Mouse (Mus musculus) neural tube, embryonic 13.5 days (tissue): ENCODE measurements around the gene Dtl. TPM values are rescaled to one million over a fixed set of nuclear protein-coding genes. Genes with fewer than 3 reads are reported as not detected.

Source experiments
- ATAC-seq: fragments of 200-750 bp; cut with Nextera tagmentation; 2 replicates; pipeline ENCODE4 v1.8.0; 2017; ENCODE audit warnings: low read depth, mild to moderate bottlenecking, moderate TSS enrichment, moderate library complexity
- H3K27ac ChIP-seq: fragments of 300-500 bp; sonication (generic); replicated peaks from 2 replicates; pipeline ENCODE4 v1.5.1; 2015; ENCODE audit warnings: moderate library complexity, mild to moderate bottlenecking, inconsistent platforms
- H3K27me3 ChIP-seq: fragments of 300-500 bp; sonication (generic); 2 replicates; pipeline ENCODE4 v1.6.1; 2015; ENCODE audit warnings: mild to moderate bottlenecking, inconsistent platforms
- H3K36me3 ChIP-seq: fragments of 300-500 bp; sonication (generic); 2 replicates; pipeline ENCODE4 v1.6.1; 2015; ENCODE audit warnings: mild to moderate bottlenecking, inconsistent platforms
- H3K4me1 ChIP-seq: fragments of 300-500 bp; sonication (generic); replicated peaks from 2 replicates; pipeline ENCODE4 v1.6.1; 2015; ENCODE audit warnings: inconsistent platforms
- H3K4me2 ChIP-seq: fragments of 300-500 bp; sonication (generic); 2 replicates; pipeline ENCODE4 v1.6.1; 2015; ENCODE audit warnings: inconsistent platforms, mild to moderate bottlenecking, moderate library complexity
- H3K4me3 ChIP-seq: fragments of 300-500 bp; sonication (generic); 2 replicates; pipeline ENCODE4 v1.5.1; 2015; ENCODE audit warnings: mild to moderate bottlenecking, inconsistent platforms
- H3K9ac ChIP-seq: fragments of 300-500 bp; sonication (generic); 2 replicates; pipeline ENCODE4 v1.6.1; 2015; ENCODE audit warnings: moderate library complexity, mild to moderate bottlenecking, inconsistent platforms
- H3K9me3 ChIP-seq: fragments of 300-500 bp; sonication (generic); 2 replicates; pipeline ENCODE4 v1.6.1; 2016; ENCODE audit warnings: inconsistent platforms
- WGBS: fragments of 180-500 bp; shearing (Covaris S2); methylation state at CpG from one replicate; pipeline ENCODE4 v1.1.7; 2015; 5-methylcytosine and 5-hydroxymethylcytosine counted together
- polyA plus RNA-seq: library from polyadenylated mRNA; unstranded; fragments of >200 nt; fragmentation: Nextera tagmentation; extraction: Ambion mirVana; gene quantifications from 2 replicates; pipeline ENCODE4 v1.2.1, GENCODE M21; 2015

Gene Dtl
- polyA plus RNA-seq = 6.5 and 12.0 TPM in 2 replicates

DNA sequence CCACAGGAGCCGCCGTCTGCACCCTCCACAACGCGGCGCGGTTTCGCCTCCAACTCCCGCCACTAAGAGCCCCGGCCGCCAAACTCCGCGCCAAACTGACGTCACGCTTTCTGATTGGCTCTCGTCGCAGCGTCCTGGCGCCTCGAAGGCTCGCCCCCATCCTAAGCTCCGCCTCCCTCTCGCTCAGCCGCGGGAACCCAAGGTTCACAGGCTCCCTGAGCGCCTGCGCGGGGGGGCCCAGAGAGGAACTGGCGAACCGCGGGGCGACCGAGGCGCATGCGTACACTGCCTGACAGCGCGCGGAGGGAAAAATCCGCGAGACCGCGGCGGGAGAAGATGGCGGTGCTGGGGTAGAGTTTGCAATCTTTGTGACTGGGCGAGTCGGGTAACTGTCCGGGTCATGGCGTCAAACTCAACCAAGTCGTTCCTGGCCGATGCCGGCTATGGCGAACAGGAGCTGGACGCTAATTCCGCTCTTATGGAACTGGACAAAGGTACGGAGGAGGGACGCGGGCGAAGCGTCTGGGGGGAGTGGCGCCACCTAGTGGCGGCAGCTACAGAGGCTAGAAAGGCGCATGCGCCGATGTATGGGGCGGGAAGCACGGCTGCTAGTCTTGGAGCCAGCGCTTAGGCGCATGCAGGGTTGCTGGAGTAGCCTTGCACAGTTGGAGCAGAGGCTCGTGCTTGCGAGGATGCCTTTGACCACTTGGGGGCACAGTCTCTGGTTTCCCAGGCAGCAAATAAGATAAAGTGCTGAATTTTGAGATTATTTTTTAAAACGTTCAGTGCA, at the start of gene Dtl, which contains the start of gene Ints7:
Gene Dtl, minus strand, starts transcription at position 87 of the 790 bp plus-strand sequence.
Gene Ints7, plus strand, starts transcription at position 179 of the 790 bp plus-strand sequence.
- Histone ChIP-seq H3K4me1 (peaks cover 37% of the 10 kb centered on the region), H3K4me2 (peak within 1 kb of the TSS; percentile 92), H3K9me3 (no peaks in the 10 kb centered on the region), H3K4me3 (peak within 1 kb of the TSS; percentile 83), H3K36me3 (0 out of 2 replicates have a peak, but pooled peaks cover 10% of the 10 kb centered on the region), H3K9ac (peak within 1 kb of the TSS; percentile 71), H3K27ac (peak within 1 kb of the TSS; percentile 93), H3K27me3 (no peaks in the 10 kb centered on the region)
- ATAC-seq = peak; percentile 99
- WGBS = under 1% methylated on average over 70 of the region's 70 CpGs

DNA sequence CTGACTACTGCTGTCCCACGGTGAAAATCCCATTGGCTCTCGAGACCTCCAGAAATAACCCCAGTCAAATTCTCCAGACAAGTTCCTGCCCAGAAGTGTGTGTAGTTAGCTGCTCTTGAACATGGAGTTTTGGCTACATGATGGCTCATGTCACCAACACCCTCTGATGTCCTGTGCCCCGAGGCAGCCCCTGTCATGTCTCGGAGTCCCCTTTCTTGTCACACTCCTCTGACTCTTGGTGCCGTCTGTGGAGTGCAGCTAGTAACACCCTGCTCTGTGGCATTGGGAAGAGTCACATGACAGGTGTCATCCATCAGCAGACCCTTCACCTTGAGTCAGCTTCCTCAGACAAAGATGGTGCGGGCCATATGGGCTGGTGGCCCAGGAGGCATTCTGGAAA, 49.7 kb upstream of the Dtl start:
- peaks cover 15% of the 10 kb centered on the region for H3K4me1 ChIP-seq
- ATAC-seq = 0 out of 2 replicates have a peak, but pooled peaks have one; percentile 11
- no peak overlapping the region for H3K4me2 ChIP-seq
- H3K9ac ChIP-seq = no peak overlapping the region
- 70% methylated on average over 6 of the region's 6 CpGs for WGBS
- no peaks in the 10 kb centered on the region for H3K9me3 ChIP-seq
- peaks cover 35% of the 10 kb centered on the region for H3K36me3 ChIP-seq
- no peak overlapping the region for H3K27ac ChIP-seq
- no peaks in the 10 kb centered on the region for H3K27me3 ChIP-seq
- H3K4me3 ChIP-seq = no peak overlapping the region

- 80% methylated on average over 6 of the region's 6 CpGs for WGBS
- ATAC-seq = no peak
Observed at GRCm38 (mm10) chr1:191624492-191624891, 49.1 kb upstream of the Dtl start.

DNA sequence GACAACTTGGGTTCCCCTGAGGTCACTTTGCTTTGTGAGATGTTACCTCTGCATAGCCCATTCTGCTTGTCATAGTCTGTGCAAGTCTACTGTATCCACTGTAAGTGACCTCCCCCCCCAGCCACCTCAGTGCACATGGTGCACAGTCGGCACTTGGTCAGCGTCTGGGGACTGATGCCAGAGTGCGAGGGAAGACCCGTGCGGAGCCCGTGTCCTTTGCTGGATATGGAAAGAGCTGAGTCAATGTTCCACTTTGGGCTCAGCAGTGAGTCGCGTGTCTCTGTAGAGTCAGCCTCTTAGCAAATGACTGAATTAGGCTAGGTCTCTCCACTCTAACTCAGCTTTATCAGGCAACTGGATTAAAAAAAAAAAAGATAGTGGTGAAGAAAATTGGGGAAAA, 47.5 kb upstream of the Dtl start:
- Histone ChIP-seq H3K4me3 (no peak overlapping the region), H3K9me3 (no peaks in the 10 kb centered on the region), H3K4me1 (peaks cover 7% of the 10 kb centered on the region), H3K27ac (no peak overlapping the region), H3K27me3 (no peaks in the 10 kb centered on the region), H3K9ac (no peak overlapping the region), H3K4me2 (no peak overlapping the region), H3K36me3 (peaks cover 56% of the 10 kb centered on the region)
- no peak for ATAC-seq
- 95% methylated on average over 8 of the region's 8 CpGs for WGBS

More at GRCm38 (mm10) chr1:191624492-191624891, 49.1 kb upstream of the Dtl start:
- Histone ChIP-seq H3K4me3 (no peak overlapping the region), H3K9ac (no peak overlapping the region), H3K4me1 (peaks cover 12% of the 10 kb centered on the region), H3K9me3 (no peaks in the 10 kb centered on the region), H3K27ac (no peak overlapping the region), H3K27me3 (no peaks in the 10 kb centered on the region), H3K36me3 (peaks cover 40% of the 10 kb centered on the region), H3K4me2 (no peak overlapping the region)

DNA sequence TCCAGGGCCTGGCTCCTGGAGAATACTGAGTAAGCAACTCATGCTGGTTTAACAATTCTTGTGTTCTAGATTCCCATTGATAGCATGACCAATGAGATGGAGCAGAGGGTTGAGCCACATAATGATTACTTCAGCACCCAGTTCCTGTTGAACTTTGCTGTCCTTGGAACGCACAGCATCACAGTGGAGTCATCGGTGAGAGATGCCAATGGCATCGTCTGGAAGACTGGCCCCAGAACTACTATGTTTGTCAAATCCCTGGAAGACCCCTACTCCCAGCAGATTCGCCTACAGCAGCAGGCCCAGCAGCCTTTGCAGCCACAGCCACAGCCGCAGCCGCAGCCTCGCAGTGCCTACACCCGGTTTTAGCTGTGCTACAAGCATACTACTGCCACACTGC, 45.8 kb upstream of the Dtl start:
- WGBS = 95% methylated on average over 8 of the region's 8 CpGs
- H3K4me3 ChIP-seq = no peak overlapping the region
- H3K9me3 ChIP-seq = no peaks in the 10 kb centered on the region
- H3K4me1 ChIP-seq = peaks cover 7% of the 10 kb centered on the region
- ATAC-seq = no peak
- H3K27me3 ChIP-seq = no peaks in the 10 kb centered on the region
- H3K36me3 ChIP-seq = peaks cover 73% of the 10 kb centered on the region
- no peak overlapping the region for H3K4me2 ChIP-seq
- no peak overlapping the region for H3K9ac ChIP-seq
- no peak overlapping the region for H3K27ac ChIP-seq

- no peak for ATAC-seq
- 93% methylated on average over 12 of the region's 12 CpGs for WGBS
- H3K4me2 ChIP-seq = no peak overlapping the region
- H3K36me3 ChIP-seq = peaks cover 95% of the 10 kb centered on the region
- H3K4me3 ChIP-seq = no peak overlapping the region
- no peak overlapping the region for H3K9ac ChIP-seq
- no peaks in the 10 kb centered on the region for H3K27me3 ChIP-seq
- H3K9me3 ChIP-seq = no peaks in the 10 kb centered on the region
- no peak overlapping the region for H3K27ac ChIP-seq
- H3K4me1 ChIP-seq = no peaks in the 10 kb centered on the region
Observed at GRCm38 (mm10) chr1:191618067-191618766, 42.9 kb upstream of the Dtl start.

DNA sequence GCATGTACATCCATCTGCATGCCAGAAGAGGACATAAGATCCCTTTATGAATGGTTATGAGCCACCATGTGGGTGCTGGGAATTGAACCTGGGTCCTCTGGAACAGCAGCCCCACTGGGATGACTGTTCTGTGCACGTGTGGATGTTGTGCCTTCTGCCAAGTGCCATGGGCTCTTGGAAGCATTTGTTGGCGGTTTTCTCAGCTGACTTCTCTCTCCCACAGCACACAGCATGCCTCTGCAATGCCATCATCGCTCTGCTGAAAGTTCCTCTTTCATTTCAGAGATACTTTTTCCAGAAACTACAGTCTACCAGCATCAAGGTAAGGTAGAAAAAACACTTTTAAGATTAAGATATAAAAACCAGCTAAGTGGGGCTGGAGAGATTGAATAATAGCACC, 42.2 kb upstream of the Dtl start:
- H3K36me3 ChIP-seq = peaks cover 97% of the 10 kb centered on the region
- no peak for ATAC-seq
- H3K4me2 ChIP-seq = no peak overlapping the region
- WGBS = 91% methylated on average over 3 of the region's 3 CpGs
- no peaks in the 10 kb centered on the region for H3K27me3 ChIP-seq
- H3K9ac ChIP-seq = no peak overlapping the region
- no peak overlapping the region for H3K4me3 ChIP-seq
- H3K9me3 ChIP-seq = no peaks in the 10 kb centered on the region
- no peak overlapping the region for H3K27ac ChIP-seq
- H3K4me1 ChIP-seq = no peaks in the 10 kb centered on the region

DNA sequence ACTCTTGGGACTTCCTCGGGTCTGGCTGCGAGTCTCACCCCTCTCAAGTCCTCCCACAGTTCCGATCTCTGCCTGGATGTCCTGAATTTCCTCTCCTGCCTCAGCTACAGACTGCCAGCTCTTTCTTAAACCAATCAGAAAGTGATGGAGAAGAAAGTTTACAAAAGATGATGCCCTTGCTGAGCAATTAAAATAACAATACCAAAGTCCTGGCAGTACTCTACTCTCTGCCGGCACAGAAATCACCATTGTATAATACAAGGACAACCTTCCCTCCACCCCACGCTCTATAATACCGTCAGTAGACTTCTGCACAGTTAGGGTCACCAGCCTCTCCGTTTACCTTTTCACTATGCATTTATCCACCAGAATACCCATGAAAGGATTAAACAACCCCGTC, 40.9 kb upstream of the Dtl start:
- peaks cover 98% of the 10 kb centered on the region for H3K36me3 ChIP-seq
- no peak overlapping the region for H3K27ac ChIP-seq
- no peak overlapping the region for H3K9ac ChIP-seq
- H3K4me3 ChIP-seq = no peak overlapping the region
- no peaks in the 10 kb centered on the region for H3K9me3 ChIP-seq
- ATAC-seq = no peak
- H3K4me1 ChIP-seq = no peaks in the 10 kb centered on the region
- no peak overlapping the region for H3K4me2 ChIP-seq
- WGBS = 73% methylated on average over 8 of the region's 8 CpGs
- no peaks in the 10 kb centered on the region for H3K27me3 ChIP-seq

DNA sequence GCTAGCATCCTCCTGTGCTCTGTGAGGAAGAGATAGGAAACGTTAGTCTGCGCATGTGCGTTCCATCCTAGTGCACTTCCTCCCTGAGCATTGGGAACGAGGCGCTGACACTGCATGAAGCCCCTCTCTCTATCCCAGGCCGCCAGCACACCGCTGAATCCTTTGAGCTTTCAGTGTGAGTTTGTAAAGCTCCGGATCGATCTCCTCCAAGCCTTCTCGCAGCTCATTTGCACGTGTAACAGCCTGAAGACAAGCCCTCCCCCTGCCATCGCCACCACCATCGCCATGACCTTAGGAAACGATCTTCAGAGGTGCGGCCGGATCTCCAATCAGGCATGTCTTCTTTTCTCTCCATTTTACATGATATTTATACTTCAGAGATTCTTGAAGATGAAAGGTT, 37.5 kb upstream of the Dtl start:
- H3K27ac ChIP-seq = no peak overlapping the region
- no peak for ATAC-seq
- no peaks in the 10 kb centered on the region for H3K27me3 ChIP-seq
- no peak overlapping the region for H3K4me3 ChIP-seq
- no peaks in the 10 kb centered on the region for H3K4me1 ChIP-seq
- no peak overlapping the region for H3K4me2 ChIP-seq
- H3K36me3 ChIP-seq = peaks cover 97% of the 10 kb centered on the region
- H3K9me3 ChIP-seq = no peaks in the 10 kb centered on the region
- WGBS = 90% methylated on average over 16 of the region's 16 CpGs
- H3K9ac ChIP-seq = no peak overlapping the region

- peaks cover 97% of the 10 kb centered on the region for H3K36me3 ChIP-seq
- WGBS = 86% methylated on average over 9 of the region's 9 CpGs
- ATAC-seq = no peak
- H3K27me3 ChIP-seq = no peaks in the 10 kb centered on the region
- no peaks in the 10 kb centered on the region for H3K4me1 ChIP-seq
- no peaks in the 10 kb centered on the region for H3K9me3 ChIP-seq
- H3K4me2 ChIP-seq = no peak overlapping the region
- H3K27ac ChIP-seq = no peak overlapping the region
- no peak overlapping the region for H3K9ac ChIP-seq
- H3K4me3 ChIP-seq = no peak overlapping the region
Observed at GRCm38 (mm10) chr1:191611686-191612085, 36.3 kb upstream of the Dtl start.

- H3K4me2 ChIP-seq = no peak overlapping the region
- ATAC-seq = no peak
- no peaks in the 10 kb centered on the region for H3K9me3 ChIP-seq
- no peaks in the 10 kb centered on the region for H3K27me3 ChIP-seq
- peaks cover 95% of the 10 kb centered on the region for H3K36me3 ChIP-seq
- H3K27ac ChIP-seq = no peak overlapping the region
- no peaks in the 10 kb centered on the region for H3K4me1 ChIP-seq
- 95% methylated on average over 7 of the region's 7 CpGs for WGBS
- H3K4me3 ChIP-seq = no peak overlapping the region
- no peak overlapping the region for H3K9ac ChIP-seq
Observed at GRCm38 (mm10) chr1:191610357-191610756, 35.0 kb upstream of the Dtl start.

DNA sequence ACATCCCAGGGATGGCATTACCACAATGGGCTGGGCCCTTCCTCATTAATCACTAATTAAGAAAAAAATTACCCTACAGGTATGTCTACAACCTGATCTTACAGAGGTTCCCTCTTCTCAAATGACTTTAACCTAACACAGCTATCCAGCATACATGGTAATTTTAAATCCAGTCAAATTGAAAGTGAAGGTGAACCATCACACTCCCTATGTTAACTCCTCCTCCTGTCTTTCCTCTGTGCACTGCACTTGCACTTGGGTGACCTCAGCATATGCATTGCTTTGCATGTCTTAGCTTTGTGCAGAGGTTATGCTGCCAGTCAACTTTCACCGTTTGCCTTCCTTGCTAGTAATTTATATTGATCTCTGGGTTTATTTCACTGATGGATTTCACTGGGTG, 34.2 kb upstream of the Dtl start:
- ATAC-seq = no peak
- 89% methylated on average over 1 of the region's 1 CpGs for WGBS
- Histone ChIP-seq H3K27me3 (no peaks in the 10 kb centered on the region), H3K4me3 (no peak overlapping the region), H3K27ac (no peak overlapping the region), H3K9ac (no peak overlapping the region), H3K36me3 (peaks cover 94% of the 10 kb centered on the region), H3K4me2 (no peak overlapping the region), H3K4me1 (no peaks in the 10 kb centered on the region), H3K9me3 (no peaks in the 10 kb centered on the region)
